Mouse (Mus musculus): ENCODE results near the gene Cers6. TPM values are rescaled to one million over a fixed set of nuclear protein-coding genes. Genes with fewer than 3 reads are reported as not detected.

Gene Cers6
- polyA plus RNA-seq, 1 experiment from 2014 or later: 8.2 TPM

DNA sequence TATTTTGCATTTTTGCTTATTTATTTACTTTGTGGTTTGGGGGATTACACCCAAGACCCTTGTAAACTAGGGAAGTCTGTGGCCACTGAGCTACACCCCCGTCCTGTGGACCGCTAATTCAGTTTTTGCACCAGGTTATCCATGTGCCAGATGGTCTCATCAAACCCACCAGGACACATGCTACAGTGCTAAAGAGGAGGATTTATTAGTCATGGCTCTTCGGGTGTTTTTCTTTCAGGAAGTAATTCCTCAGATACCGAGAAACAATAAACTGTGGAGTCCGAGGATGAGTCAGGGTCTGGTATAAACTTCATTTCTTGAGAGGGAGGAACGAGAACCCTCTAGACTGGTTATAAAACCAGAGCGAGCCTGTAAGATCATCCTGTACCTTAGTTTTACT, 49.5 kb downstream of the Cers6 start:
- Histone ChIP-seq H3K4me3 (ENCODE audit: low read depth, low read length) (no peak overlapping the region), H3K27me3 (ENCODE audit: insufficient read depth, low read length) (no peaks in the 10 kb centered on the region), H3K27ac (ENCODE audit: low read depth) (no peak overlapping the region), H3K4me2 (ENCODE audit: low read depth, low read length) (no peak overlapping the region), H3K4me1 (ENCODE audit: insufficient read depth) (peaks cover 7% of the 10 kb centered on the region), H3K9me3 (ENCODE audit: low read length) (no peaks in the 10 kb centered on the region), H3K9ac (replicated peaks) (no peak overlapping the region), H3K36me3 (replicated peaks; ENCODE audit: insufficient read depth, low read length) (no peaks in the 10 kb centered on the region)
- no peak for TF ChIP-seq EP300 (IDR thresholded peaks at IDR 0.05; ENCODE audit: low read depth)
- no peak for TF ChIP-seq CTCF (IDR thresholded peaks at IDR 0.05; ENCODE audit: low read depth)
- no peak for DNase-seq
- 73% methylated on average over 7 of the region's 7 CpGs for WGBS (ENCODE audit: insufficient replicate concordance)
- ATAC-seq: no peak

DNA sequence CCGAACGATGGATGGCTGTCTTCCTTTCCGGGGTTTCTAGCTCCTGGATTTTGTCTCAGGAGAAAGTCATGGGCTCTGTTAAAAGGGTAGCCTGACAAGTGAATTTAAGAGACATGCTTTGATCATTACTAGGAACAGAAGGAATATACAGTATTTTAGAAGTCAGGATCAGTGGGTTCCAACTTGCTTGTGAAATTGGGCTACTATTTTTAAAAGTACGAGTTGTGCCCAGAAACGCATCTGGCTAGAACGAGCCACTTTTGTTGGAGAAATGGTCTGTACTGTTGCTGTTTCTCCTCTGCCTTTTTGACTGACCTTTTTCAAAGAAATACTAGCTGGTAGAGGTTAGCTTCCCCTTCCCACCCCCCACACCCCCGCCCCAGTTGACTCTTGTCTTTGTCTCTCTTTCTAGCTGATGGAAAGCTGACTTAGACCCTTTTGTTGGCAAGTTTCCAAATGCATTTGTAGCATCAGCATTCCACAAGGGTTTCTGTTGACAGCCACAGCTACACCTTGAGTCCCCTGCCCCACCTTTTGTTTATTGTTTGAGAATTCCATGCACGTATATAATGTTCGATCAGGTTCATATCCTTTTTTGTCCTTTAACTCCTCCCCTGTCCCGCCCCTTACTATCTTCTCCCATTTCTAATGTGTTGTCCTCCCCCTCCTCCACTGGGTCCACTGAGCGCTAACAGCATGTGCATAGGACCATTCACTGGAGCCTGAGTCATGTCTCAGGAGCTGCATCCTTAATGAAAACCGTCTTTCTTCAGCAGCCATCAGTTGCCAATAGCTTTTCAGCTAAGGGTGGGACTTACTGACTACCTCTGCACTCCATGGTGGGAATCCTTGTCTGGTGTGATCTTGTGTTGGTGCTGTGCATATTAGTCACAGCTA, 50.6 kb downstream of the Cers6 start:
- H3K27ac ChIP-seq (ENCODE audit: low read depth): no peak overlapping the region
- TF ChIP-seq EP300 (IDR thresholded peaks at IDR 0.05; ENCODE audit: low read depth) (no peak), CTCF (IDR thresholded peaks at IDR 0.05; ENCODE audit: low read depth) (no peak)
- 84% methylated on average over 12 of the region's 12 CpGs for WGBS (ENCODE audit: insufficient replicate concordance)
- no peaks in the 10 kb centered on the region for H3K9me3 ChIP-seq (ENCODE audit: low read length)
- peaks cover 7% of the 10 kb centered on the region for H3K4me1 ChIP-seq (ENCODE audit: insufficient read depth)
- DNase-seq (no peak), ATAC-seq (no peak)
- H3K9ac ChIP-seq (replicated peaks): no peak overlapping the region
- no peaks in the 10 kb centered on the region for H3K36me3 ChIP-seq (replicated peaks; ENCODE audit: insufficient read depth, low read length)
- no peak overlapping the region for H3K4me3 ChIP-seq (ENCODE audit: low read depth, low read length)
- no peaks in the 10 kb centered on the region for H3K27me3 ChIP-seq (ENCODE audit: insufficient read depth, low read length)
- H3K4me2 ChIP-seq (ENCODE audit: low read depth, low read length): no peak overlapping the region

DNA sequence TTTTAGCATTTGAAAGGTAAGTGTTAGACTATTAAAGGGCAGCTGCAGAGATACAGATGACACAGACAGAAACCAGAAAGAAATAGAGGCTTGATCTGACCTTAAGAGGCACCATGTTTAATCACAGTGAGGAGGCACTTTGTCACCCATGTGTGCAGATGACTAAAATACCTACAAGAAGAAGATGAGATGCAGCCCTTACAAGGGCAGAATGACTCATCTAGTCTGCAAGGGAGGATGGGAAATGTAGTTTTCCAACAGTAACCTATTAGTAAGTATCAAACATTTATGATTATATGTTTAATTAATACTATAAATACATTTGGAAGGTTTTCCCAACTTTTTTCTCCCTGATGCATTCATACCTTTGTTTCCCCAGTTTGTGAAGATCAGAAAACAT, 54.5 kb downstream of the Cers6 start:
- Histone ChIP-seq H3K4me1 (ENCODE audit: insufficient read depth) (no peaks in the 10 kb centered on the region), H3K9ac (replicated peaks) (no peak overlapping the region), H3K4me2 (ENCODE audit: low read depth, low read length) (no peak overlapping the region), H3K27me3 (ENCODE audit: insufficient read depth, low read length) (no peaks in the 10 kb centered on the region), H3K9me3 (ENCODE audit: low read length) (no peaks in the 10 kb centered on the region), H3K4me3 (ENCODE audit: low read depth, low read length) (no peak overlapping the region), H3K27ac (ENCODE audit: low read depth) (no peak overlapping the region), H3K36me3 (replicated peaks; ENCODE audit: insufficient read depth, low read length) (no peaks in the 10 kb centered on the region)
- no peak for ATAC-seq
- TF ChIP-seq CTCF (IDR thresholded peaks at IDR 0.05; ENCODE audit: low read depth): no peak
- no peak for TF ChIP-seq EP300 (IDR thresholded peaks at IDR 0.05; ENCODE audit: low read depth)
- DNase-seq: no peak

DNA sequence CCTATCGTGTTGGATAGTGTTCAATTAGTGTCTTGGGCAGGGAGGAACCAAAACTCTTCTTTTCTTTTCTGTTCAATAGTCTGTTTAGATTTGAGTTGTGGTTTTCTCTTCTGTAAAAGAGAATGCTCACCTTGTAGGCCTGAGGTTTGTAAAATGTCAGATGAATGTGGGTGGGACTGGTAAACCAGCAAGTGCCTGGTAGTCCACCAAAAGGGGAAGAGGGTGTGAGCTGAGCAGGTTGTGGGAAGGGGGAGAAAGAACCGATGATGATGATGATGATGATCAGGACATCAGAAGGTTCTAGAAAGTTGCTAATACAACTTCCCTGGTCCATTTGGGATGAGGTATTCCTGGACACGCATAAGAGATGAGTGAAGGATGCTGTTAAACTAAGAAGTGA, 55.1 kb downstream of the Cers6 start:
- H3K4me2 ChIP-seq (ENCODE audit: low read depth, low read length): no peak overlapping the region
- TF ChIP-seq EP300 (IDR thresholded peaks at IDR 0.05; ENCODE audit: low read depth): no peak
- no peak for TF ChIP-seq CTCF (IDR thresholded peaks at IDR 0.05; ENCODE audit: low read depth)
- DNase-seq (no peak), ATAC-seq (no peak)
- 63% methylated on average over 3 of the region's 3 CpGs for WGBS (ENCODE audit: insufficient replicate concordance)
- H3K27ac ChIP-seq (ENCODE audit: low read depth): no peak overlapping the region
- H3K9me3 ChIP-seq (ENCODE audit: low read length): no peaks in the 10 kb centered on the region
- no peaks in the 10 kb centered on the region for H3K27me3 ChIP-seq (ENCODE audit: insufficient read depth, low read length)
- no peaks in the 10 kb centered on the region for H3K4me1 ChIP-seq (ENCODE audit: insufficient read depth)
- H3K9ac ChIP-seq (replicated peaks): no peak overlapping the region
- H3K36me3 ChIP-seq (replicated peaks; ENCODE audit: insufficient read depth, low read length): no peaks in the 10 kb centered on the region
- H3K4me3 ChIP-seq (ENCODE audit: low read depth, low read length): no peak overlapping the region

DNA sequence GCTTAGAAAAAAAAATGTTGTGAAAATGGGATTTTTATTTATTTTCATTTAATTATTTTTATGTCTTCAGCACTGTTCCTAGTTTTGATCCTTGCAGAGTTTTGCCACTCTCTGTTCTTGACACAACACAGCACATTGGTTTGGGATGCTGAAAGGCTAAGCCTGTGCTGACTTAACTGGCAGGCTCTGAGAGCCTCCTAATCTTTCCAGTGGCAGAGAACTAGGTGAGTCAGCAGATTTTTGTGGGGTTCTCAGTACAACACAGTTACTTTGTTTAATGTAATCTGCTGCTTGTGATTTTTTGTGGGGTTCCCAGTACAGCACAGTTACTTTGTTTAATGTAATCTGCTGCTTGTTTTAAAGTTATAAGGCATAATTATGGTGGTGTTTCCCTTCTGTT, 55.8 kb downstream of the Cers6 start:
- Histone ChIP-seq H3K9ac (replicated peaks) (no peak overlapping the region), H3K27me3 (ENCODE audit: insufficient read depth, low read length) (no peaks in the 10 kb centered on the region), H3K36me3 (replicated peaks; ENCODE audit: insufficient read depth, low read length) (no peaks in the 10 kb centered on the region), H3K4me2 (ENCODE audit: low read depth, low read length) (no peak overlapping the region), H3K9me3 (ENCODE audit: low read length) (no peaks in the 10 kb centered on the region), H3K4me1 (ENCODE audit: insufficient read depth) (no peaks in the 10 kb centered on the region), H3K4me3 (ENCODE audit: low read depth, low read length) (no peak overlapping the region), H3K27ac (ENCODE audit: low read depth) (no peak overlapping the region)
- TF ChIP-seq EP300 (IDR thresholded peaks at IDR 0.05; ENCODE audit: low read depth) (no peak), CTCF (IDR thresholded peaks at IDR 0.05; ENCODE audit: low read depth) (no peak)
- DNase-seq (no peak), ATAC-seq (no peak)

DNA sequence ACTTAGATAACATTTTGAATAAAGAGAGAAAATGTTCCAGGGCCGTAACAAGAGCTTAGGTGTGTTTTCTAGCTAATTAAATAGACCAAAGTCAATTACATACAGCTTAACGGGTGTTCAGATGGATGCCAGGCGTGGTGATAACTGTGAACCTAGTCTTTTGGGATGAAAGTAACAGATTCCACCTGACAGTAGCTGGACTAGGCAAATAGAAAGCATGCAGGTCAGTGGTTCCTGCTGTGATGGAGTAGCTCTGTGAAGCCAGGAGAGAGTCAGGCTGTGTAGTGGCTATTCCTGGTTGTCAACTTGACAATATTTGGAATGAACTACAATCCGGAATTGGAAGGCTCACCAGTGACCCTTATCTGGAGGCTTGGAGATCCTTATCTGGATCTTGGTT, 56.3 kb downstream of the Cers6 start:
- Histone ChIP-seq H3K27me3 (ENCODE audit: insufficient read depth, low read length) (no peaks in the 10 kb centered on the region), H3K27ac (ENCODE audit: low read depth) (no peak overlapping the region), H3K4me3 (ENCODE audit: low read depth, low read length) (no peak overlapping the region), H3K36me3 (replicated peaks; ENCODE audit: insufficient read depth, low read length) (no peaks in the 10 kb centered on the region), H3K4me2 (ENCODE audit: low read depth, low read length) (no peak overlapping the region), H3K4me1 (ENCODE audit: insufficient read depth) (no peaks in the 10 kb centered on the region), H3K9me3 (ENCODE audit: low read length) (no peaks in the 10 kb centered on the region), H3K9ac (replicated peaks) (no peak overlapping the region)
- DNase-seq: no peak
- no peak for TF ChIP-seq CTCF (IDR thresholded peaks at IDR 0.05; ENCODE audit: low read depth)
- no peak for TF ChIP-seq EP300 (IDR thresholded peaks at IDR 0.05; ENCODE audit: low read depth)
- WGBS (ENCODE audit: insufficient replicate concordance): 74% methylated on average over 4 of the region's 4 CpGs
- no peak for ATAC-seq
